Mouse (Mus musculus) megakaryocyte, embryonic 14.5 days (primary cell): ENCODE data around the gene Tmprss13.

ENCODE experiments used
- FLI1 ChIP-seq: IDR thresholded peaks from 2 replicates; pipeline ENCODE4 v1.6.1; 2012; ENCODE audit warnings: low read length, inconsistent platforms, mixed read lengths
- GATA1 ChIP-seq: IDR thresholded peaks from 3 replicates; pipeline ENCODE4 v1.6.1; 2012; ENCODE audit warnings: mixed read lengths, low read length, inconsistent platforms, borderline replicate concordance

DNA sequence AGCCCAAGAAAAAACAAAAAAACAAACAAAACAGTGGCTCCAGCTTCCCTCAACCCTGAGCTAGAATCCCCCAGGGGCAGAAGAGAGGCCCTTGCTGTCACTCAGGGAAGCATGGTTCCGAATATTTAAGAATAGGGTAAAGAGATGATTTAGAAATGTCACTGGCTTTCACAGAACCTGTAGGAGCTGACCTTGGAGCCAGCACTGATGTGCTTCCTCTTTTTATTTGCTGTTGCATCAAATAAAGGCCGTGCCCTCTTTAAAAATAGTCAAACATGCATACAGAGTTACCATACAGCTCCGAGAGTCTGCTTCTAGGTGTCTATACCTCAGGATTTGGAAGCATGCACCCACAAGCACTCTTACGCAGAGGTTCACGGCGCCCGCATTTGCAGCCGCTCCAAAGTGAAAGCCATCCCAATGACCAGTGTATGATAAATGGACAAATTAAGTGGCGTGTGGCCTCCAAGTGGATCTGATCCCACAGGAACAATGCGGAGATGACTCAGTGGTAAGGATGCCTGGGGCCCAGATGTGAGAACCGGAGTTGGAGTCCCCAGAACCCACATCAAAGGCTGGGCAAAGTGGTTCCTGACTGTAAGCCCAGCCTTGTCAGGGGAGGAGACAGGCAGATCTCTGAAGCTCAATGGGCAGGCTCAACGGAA lies 12.0 kb upstream of the Tmprss13 start:
- TF ChIP-seq GATA1 (no peak), FLI1 (no peak)
